Mouse (Mus musculus) frontal cortex, postnatal 36 days (tissue): ENCODE data around the gene Thoc6.

Source experiments
- DNase-seq, 2 experiments: peaks; one replicate each; pipeline ENCODE4 v3.0.0; 2022; ENCODE audit warnings: low spot score in 2 of 2

Gene Thoc6

DNA sequence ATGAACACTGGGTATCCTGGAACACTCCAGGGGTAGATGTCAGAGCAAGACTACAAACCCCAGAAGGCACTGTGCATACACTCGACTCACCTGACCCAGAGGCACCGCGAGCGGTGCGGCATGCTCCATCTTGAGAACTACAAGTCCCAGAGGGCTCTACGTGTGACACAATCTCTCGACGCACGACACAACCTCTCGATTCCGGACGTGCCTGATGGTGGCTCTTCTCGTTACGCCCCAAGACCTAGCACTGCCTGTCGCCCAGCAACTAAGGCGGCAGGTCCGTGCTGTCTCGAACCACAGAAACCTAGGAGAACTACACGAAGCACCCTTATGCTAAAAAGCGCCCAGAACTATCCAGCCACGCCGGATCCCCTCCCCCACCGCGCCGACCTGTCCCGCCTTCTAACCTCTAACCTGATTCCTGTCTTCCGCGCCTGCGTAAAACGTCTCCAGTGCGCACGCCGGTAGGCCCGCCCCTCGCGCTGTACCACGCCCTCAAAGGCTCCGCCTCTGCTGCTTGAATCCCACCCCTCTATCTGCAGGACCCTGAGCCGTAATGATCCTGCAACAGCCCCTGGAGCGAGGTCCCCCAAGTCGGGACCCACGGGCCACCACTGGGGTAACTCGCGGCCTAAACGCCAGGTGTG is at the start of gene Thoc6, which contains the start of gene Hcfc1r1:
Gene Thoc6 (minus strand): TSS at position 459 of the 650 bp plus-strand sequence.
Gene Hcfc1r1 (plus strand): TSS at position 173 of the 650 bp plus-strand sequence.
- DNase-seq: peak; percentile 96 to 97

DNA sequence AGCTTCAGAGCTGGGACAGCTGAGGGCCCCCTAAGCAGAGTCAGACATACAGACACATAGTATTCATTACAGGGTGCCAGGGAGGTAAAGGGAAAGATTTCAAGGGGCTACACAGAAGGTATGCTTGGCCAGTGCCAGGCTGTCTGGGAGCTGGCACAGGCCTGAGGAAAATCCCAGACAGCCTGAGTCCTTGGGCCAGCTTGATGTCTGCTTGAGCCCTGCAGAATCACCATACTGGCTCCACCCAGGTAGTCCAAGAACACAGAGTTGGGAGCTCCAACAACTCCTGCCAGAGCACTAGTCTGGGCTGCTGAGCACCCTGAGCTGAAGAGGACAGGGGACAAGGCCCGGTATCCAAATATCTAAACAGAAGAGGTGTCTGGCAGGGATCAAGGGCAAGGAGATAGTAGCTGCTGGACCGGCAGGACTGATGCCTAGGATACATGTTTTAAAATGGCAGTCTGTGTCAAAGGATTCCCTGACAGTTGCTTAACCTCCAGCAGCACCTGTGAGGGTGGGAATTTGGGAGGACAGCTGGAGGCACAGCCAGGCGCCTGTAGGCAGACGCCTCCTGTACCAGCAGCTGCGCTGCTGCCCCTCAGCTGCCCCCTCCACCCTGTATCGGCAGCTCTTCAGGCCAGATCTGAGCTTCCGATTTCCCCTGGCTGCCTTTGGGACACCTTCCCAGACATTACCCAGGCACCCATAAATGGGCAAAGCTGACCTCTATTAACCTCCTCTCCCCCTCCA is 48.9 kb upstream of the Thoc6 start, which contains the start of gene 1520401A03Rik:
Gene 1520401A03Rik (minus strand): TSS at position 408 of the 750 bp plus-strand sequence.
- no peak for DNase-seq

DNA sequence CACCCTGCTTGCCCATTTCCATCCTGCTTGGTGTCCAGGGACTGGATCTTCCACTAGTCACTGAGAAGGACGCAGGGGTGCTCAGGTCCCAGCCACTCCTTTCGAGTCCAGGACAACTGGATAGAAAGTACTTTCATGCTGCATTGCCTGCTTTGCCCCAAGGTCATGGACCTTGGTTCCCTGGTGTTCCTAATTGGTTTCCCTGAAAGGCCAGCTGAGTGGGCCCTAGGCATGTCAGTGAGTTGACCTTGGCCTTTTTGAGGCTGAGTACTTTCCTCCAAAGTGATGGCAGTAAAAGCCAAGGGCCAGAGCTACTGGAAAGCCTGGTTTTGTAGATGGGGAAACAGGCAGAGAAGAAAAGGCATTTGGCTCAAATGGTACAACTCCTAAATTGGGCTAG is 48.2 kb upstream of the Thoc6 start:
- DNase-seq: no peak

DNA sequence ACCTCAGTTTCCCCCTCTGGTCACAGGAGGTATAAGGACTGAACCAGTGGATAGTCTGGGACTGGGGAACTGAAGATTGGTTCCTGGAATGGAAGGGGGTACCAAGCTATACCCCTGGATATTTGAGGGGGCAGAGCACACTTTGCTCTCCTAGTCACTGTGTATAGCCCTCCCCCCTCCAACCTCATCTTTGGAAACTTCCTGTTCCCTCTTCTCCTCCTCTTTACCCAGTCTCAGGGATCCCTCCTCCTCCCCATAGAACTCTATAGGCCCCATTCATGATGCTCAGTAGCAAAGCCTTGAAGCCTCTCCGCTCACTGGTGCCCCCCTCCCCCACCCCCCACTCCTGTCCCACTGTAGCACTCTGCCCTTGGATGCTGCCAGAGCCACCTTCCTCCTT is 45.8 kb upstream of the Thoc6 start:
- no peak for DNase-seq

DNA sequence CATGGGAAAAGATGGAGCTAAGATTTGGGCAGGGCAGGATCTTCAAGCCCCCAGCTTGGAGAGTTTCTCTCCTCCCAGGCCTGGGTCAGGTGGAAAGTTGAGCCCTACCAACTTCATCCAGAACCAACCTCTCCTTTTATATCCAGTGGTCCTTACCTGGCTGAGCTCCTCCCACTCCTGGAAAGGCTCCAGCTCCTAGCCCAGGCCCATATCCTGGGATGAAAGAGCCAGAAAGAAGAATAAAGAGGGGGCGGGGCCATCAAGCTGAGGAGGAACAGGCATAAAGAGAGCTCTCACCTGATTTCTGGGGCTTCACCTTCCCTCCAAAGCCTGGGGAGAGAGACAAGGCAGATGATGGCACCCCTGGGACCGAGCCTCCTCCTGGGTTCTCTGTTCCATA is 43.3 kb upstream of the Thoc6 start:
- no peak for DNase-seq

DNA sequence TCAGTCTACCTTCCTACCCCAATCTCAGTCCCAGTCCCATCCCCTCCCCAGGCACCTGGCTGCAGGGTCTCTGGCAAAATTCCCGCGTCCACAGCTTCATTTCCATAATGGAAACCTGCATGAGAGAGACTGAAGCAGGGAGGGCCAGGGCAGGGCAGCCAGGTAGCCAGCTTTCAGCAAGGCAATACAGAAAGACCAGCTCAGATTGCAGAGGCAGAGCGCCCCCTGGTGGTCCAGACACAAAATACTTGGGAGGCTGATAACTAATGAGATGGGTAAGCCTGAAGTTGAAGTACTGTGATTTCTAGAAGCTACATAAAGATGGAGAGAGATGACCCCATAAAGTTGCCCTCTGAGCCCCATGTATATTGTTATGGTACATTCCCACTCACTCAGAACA is 32.5 kb upstream of the Thoc6 start:
- DNase-seq: peak; percentile 69 to 81

DNA sequence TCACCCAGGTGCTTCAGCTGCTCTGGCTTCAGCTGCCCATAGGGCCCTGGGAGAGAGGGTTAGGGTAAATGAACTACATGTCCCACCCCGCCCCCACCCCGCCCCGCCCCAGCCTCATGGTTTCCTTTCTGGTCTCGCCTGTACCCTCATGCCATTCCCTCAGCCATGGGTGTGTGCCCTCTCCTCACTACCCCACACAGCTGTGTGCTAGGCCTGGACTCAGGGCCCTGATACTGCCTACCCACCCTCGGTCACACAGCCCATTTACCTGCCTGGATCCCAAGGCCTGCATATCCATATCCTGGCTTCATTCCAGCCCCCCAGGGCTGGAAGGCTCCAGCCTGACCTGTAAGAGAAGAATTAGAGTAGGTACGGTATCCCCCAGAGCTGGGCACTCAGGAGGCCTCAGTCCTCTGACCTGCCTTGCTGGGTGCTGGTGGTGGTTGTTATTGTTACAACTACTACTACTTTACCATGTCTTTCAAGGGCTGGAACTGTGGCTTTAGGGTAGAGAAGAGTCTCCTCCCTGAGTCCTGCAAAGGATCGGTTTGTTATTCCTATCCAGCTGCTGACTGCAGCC is 31.9 kb upstream of the Thoc6 start:
- DNase-seq: no peak

DNA sequence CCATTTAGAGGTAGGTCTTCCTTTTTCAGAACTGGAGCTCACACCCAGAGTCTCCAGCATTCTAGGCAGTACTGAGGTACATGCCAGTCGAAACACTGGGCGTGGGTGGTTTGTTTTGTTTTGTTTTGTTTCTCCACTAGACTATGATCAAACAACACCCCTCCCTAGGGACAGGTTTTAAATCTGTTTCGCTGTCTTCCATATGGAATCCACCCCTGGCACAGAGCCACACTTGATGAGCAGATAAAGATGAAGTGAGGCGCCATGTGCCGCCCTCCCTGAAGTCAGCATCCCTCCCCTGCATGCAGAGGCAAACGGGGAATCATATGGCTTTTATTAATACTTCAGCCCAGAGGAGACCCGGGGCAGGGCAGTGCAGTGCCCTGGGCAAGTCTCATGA is 31.1 kb upstream of the Thoc6 start:
- DNase-seq: peak; percentile 22 to 34

DNA sequence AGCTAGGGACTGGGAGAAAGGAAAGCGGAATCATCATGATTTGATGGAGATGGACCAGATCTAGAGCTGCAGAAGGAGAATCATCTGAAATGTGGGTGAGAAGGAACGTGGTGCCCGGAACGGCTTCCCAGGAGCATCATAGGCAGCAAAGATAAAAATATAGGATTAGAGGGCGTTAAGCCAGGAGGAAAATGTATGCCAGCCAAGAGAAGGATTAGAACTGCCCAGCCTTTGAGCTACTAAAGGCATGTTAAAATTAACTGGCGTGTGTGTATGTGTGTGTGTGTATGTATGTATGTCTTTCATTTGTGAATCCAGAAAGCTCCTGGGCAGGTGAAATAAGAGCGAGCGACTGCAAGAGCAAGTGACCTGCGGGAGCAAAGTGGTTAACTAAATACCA is 29.6 kb upstream of the Thoc6 start:
- DNase-seq: peak in 1 of 2 experiments; percentile 50

DNA sequence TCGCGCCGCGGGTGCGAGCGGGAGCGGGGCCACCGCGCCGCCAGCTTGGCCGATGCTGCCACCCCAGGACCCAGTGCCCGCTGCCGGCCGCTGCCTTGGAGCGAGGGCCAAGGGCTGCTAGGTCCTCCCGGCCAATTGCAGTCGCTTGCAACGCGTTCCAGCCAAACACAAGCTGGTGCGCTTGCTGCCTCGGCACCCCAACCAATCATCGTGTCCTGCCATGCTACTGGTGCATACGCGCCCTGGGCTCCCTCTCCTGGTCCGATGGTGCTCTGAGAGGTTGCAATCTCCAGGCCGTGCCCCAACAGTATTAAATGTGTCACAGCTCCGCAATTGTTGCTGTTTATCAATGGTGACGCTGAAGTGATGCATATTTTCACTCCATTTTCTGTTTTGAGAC is 26.4 kb upstream of the Thoc6 start:
- peak; percentile 87 to 92 for DNase-seq

DNA sequence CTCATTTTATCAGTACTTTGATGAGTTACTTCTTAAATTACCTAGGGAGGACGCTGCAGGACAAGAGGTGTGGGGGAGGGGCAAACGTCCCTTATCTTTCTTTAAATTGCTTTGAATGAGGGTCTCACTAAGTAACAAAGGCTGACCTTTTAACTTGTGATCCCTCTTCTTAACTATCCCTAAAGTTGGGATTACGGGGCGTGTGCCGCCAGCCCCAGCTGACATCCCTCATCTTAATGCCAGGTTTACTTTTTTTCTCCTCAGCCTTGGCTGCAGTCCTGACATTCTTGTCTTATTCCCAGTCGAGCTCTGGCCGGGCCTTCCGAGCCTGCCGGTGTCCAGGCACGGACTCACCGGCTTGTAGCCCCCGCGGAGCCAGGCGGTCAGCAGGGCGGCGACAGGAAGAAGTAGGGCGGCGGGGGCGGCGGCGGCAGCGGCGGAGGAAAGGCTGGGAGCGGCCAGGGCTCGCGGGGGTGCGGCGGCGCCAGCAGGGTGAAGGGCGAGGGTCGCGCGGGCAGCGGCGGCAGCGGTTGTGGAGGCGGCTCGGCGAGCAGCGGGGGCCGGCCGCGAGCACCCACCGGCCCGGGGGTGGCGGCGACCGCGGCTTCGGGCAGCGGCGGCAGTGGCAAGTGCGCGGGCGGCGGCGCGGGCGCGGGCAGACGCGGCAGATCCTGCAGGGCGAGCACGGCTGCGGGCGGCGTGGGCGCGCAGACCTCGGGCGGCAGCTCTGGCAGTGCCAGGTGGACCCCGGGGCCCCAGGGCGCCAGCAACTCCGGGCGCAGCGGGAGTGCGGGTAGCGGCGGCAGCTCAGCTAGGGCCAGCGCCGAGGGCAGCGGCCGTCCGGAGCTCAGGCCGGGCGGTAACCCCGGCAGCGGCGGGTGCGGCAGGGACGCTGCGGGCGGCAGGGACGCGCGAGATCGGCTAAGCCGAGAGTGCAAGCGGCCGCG is 25.7 kb upstream of the Thoc6 start:
- DNase-seq: peak in 1 of 2 experiments; percentile 21

DNA sequence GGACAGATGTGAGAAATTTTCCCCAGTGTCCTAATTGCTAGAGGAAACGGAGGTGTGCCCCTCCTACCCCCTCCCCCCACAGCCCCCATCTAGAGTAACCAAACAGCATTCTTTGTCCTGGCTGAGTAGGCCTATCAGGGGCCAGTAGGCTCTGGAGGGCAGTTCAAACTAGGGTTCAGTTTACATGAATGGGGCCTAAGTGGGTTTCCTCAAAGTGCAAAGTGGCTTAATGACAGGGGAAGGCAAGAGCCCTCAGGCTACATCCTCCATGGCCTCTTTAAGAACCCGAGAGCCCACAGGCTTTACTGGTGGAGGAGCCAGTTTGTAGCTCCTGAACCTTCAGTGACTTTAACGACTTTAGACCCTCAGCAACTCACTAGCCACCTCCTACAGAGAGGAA is 22.1 kb upstream of the Thoc6 start:
- DNase-seq: no peak

DNA sequence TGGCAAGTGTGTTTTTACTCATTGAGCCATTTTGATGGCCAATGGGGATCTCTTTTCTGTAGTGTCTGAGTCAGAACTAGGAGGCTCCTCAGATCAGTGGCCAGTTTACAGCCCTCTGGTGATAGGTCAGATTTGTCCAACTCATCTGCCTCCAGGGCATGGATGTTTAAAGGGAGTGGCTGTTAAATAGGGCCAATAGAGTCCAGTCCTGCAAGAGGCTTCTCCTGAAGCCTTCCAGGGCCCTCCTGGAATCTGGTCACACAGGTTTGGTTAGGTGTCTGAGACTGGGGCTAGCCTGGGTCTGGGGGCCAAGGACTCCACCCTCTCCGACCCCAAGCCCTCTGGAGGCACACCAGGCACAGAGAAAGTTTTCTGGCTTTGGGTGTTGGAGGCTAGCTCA is 20.8 kb upstream of the Thoc6 start:
- DNase-seq: no peak

DNA sequence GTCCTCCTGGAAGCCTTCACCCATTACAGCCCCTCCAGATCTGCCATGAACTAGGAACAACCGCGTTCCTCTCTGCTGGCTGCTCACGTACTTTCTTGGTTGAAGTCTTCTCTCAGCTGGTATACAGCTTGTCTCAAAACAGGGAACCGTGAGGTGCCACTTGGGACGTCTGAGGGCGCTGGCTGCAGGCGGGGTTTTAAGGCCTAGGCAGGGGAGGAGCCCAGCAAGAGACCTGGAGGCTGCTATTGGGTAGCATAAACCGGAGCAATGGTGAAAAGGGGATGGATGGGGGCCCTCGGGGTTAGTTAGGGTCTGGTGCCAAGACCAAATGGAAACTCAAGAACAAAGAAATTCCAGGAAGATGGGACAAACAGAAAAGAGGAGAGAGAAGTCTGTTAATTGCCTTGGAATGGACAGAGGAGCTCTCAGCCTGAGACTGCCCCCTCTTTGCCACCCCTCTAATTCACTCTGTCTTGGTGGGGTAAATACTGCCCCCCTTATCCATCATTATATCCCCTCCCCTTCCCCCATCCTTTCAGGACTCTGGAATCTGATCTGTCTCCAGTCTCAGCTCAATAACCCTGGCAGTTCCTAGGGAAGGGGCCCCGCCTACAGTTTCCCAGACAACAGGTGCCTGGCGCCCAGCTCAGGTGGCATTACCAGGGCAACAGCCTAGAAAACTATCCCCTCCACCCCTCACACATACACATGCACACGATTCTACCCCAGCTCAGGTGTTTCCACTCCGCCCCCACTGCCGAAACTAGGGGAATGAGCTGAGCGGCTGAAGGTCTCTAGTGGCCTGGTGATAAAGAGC is 10.4 kb upstream of the Thoc6 start, which contains the start of gene Cldn9:
Gene Cldn9 (minus strand): TSS at position 171 of the 817 bp plus-strand sequence.
- no peak for DNase-seq

DNA sequence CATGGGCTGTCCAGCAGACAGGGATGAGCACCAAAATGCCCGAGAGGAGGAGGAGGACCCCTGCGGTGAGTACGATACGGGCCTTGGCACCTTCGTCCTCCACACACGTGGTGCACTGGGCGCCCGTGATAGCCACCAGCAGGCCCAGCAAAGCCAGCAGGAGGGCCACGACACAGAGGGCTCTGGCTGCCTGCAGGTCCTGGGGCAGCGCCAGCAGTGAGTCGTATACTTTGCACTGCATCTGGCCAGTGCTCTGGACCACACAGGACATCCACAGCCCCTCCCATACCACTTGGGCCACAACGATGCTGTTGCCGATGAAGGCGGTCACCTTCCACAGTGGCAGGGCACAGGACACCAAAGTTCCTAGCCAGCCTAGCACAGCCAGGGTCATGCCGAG is 9.5 kb upstream of the Thoc6 start:
- no peak for DNase-seq

DNA sequence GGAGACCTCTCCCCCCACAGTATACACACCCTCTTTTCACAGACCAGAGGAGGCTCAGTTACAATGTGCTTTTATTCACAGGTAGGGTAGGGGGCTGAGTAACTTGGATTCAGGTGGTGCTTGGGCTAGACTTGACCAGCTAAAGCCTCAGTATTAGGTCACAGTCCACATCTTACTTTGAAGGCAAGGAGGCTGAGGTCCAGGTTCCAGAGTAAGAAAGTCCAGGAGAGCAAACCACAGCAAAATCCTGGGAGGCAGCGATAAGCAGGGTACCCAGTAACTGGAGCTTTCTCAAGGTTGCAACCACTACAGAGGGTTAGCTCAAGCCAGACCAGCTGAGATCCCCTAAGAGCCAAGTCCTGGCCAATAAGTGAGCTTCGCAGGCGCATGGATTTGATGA is 8.8 kb upstream of the Thoc6 start:
- DNase-seq: no peak

DNA sequence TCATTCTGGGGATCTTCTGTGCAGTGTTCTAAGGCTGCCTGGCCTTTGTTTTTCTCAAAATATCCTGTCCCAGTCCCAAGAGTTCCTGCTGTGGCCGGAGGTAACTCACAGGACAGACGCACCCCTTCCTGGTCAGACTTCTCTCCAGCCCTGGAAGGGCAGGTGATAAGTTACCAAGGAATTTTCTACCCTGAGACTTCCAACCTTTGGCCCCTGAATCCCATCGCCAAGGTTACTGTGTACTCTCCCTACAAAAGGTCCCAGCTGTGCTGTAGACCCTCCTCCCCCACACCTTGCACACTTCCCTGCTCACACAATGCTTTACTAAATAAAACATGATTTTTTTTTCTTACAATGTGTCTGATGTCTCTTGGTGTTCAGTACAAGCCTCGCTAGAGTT is 8.4 kb upstream of the Thoc6 start:
- DNase-seq: no peak

DNA sequence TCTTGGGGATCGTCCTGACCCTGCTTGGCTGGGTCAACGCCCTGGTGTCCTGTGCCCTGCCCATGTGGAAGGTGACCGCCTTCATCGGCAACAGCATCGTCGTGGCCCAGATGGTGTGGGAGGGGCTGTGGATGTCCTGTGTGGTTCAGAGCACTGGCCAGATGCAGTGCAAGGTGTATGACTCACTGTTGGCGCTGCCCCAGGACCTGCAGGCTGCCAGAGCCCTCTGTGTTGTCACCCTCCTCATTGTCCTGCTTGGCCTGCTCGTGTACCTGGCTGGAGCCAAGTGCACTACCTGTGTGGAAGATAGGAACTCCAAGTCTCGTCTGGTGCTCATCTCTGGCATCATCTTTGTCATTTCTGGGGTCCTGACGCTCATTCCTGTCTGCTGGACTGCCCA is 7.4 kb upstream of the Thoc6 start:
- no peak for DNase-seq

DNA sequence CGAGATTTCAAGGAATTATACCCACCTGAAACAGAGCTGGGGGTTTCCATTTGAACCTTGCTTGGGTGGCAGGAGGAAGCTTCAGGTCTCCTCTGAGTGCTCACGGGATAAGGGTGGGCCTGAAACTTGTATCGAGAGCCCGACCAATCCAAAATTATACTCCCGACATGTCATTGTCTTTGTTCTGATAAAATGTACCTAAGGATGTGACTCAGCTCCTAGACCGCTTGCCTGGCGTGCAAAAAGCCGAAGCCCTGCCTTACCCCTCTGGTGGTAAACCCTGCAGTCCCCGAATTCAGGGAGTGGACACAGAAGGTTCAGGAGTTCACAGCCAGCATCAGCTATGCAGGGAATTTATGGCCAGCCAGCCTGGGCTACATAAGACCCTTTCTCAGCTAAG is 6.7 kb upstream of the Thoc6 start:
- DNase-seq: no peak

DNA sequence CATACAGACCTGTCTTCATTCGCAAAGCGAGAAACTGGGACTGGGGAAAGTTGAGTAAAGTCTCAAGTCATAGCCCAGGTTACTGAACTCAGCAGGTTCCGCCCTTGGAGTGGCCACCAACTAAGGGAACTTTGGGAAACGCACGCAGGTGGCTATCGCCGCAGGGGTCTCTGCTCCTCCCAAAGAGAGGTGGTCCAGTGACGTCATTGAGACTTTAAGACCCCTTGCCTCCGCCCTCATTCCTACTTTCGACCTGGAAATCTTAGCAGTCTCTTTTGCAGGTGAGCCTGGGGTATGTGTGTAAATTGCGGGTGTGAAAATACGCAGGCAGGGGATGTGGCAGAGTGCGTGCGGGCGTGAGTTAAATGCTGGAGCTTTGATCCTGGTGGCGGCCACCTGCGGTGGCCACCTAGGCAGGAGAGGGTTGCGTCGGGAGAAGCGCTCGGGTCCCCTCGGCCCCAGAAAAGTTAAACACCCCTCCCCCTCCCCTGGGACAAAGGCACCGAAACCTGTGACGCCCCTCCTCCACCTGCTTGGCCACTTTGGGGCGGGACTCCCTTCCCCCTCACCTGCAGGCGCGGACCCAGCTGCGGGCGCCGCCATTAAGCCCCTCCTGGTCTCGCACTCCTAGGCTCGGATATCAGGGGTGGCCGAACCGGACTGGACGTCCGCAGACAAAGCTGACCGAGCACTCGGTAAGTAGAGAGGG is 5.6 kb upstream of the Thoc6 start, which contains the start of gene Cldn6:
Gene Cldn6 (plus strand): TSS at position 123 of the 709 bp plus-strand sequence.
- DNase-seq: no peak
